Mouse (Mus musculus): ENCODE measurements around the gene Rnf166.

- TF ChIP-seq CTCF (IDR thresholded peaks at IDR 0.05; ENCODE audit: control insufficient read depth, insufficient read depth, insufficient replicate concordance, low read depth, low read length): no peak
- TF ChIP-seq POLR2A (IDR thresholded peaks at IDR 0.05; ENCODE audit: control insufficient read depth, low read depth, low read length): no peak
Measured at GRCm38 (mm10) chr8:122441326-122441725, 34.5 kb downstream of the Rnf166 start.

Measured in testis, adult 2 months (tissue).